Mouse (Mus musculus) CD4-positive helper T cell, adult 2 months (primary cell): ENCODE data around the gene Ncln.

Experiments
- DNase-seq: peaks from one replicate; pipeline ENCODE4 v3.0.0-alpha.2; 2012; ENCODE audit warnings: low read depth, missing footprints, low spot score

Ncln gene

GRCm38 (mm10) chr10:81489941-81490340 lies 6.3 kb downstream of the Ncln start:
- DNase-seq, result no peak

GRCm38 (mm10) chr10:81488081-81488480 lies 8.1 kb downstream of the Ncln start:
- DNase-seq, result no peak

- no peak for DNase-seq
Observed at GRCm38 (mm10) chr10:81486496-81486895, 9.7 kb downstream of the Ncln start.

- no peak for DNase-seq
Observed at GRCm38 (mm10) chr10:81485479-81486018, 10.6 kb downstream of the Ncln start.

- DNase-seq, result peak; percentile 60
Observed at GRCm38 (mm10) chr10:81485060-81485449, 11.1 kb downstream of the Ncln start.

GRCm38 (mm10) chr10:81484441-81485059 lies 11.6 kb downstream of the Ncln start:
- DNase-seq, result no peak

GRCm38 (mm10) chr10:81483983-81484382 lies 12.2 kb downstream of the Ncln start:
- DNase-seq, result peak; percentile 79

GRCm38 (mm10) chr10:81482533-81482889 lies 13.7 kb downstream of the Ncln start, which contains the start of gene Celf5:
Gene Celf5 (minus strand): TSS chr10:81482709.
- DNase-seq, result peak; percentile 72

GRCm38 (mm10) chr10:81481605-81482532 lies 14.3 kb downstream of the Ncln start:
- DNase-seq, result no peak

GRCm38 (mm10) chr10:81474461-81474860 lies 21.7 kb downstream of the Ncln start:
- DNase-seq, result no peak

- DNase-seq, result peak; percentile 83
Observed at GRCm38 (mm10) chr10:81473003-81473451, 23.2 kb downstream of the Ncln start.

GRCm38 (mm10) chr10:81472403-81473002 lies 23.7 kb downstream of the Ncln start:
- no peak for DNase-seq

GRCm38 (mm10) chr10:81470454-81470853 lies 25.7 kb downstream of the Ncln start:
- DNase-seq, result peak; percentile 77

GRCm38 (mm10) chr10:81469253-81469652 lies 26.9 kb downstream of the Ncln start:
- no peak for DNase-seq

- DNase-seq, result no peak
Observed at GRCm38 (mm10) chr10:81467670-81468235, 28.4 kb downstream of the Ncln start.

GRCm38 (mm10) chr10:81466881-81467280 lies 29.3 kb downstream of the Ncln start:
- DNase-seq, result no peak

GRCm38 (mm10) chr10:81466066-81466465 lies 30.1 kb downstream of the Ncln start:
- no peak for DNase-seq

GRCm38 (mm10) chr10:81465265-81465645 lies 30.9 kb downstream of the Ncln start:
- no peak for DNase-seq

GRCm38 (mm10) chr10:81464405-81465264 lies 31.6 kb downstream of the Ncln start:
- peak; percentile 75 for DNase-seq

- no peak for DNase-seq
Observed at GRCm38 (mm10) chr10:81463531-81463930, 32.7 kb downstream of the Ncln start.

- no peak for DNase-seq
Observed at GRCm38 (mm10) chr10:81462917-81463316, 33.3 kb downstream of the Ncln start.
